Mouse (Mus musculus): ENCODE measurements around the gene Gm28897. TPM values are rescaled to one million over a fixed set of nuclear protein-coding genes. Genes with fewer than 3 reads are reported as not detected.
"Not testable (repeated sequence)": the region's sequence is repeated elsewhere in the genome, so short reads cannot be mapped to it uniquely, and the experiment has no call there.

The Gm28897 gene
- total RNA-seq (2022) = not detected

GRCm38 (mm10) chrY:80926695-80927094 lies at the start of gene Gm28897:
Gene Gm28897 (plus strand): TSS chrY:80926995.
- not testable (repeated sequence) for DNase-seq (ENCODE audit: low spot score in 2 of 2)

Measured in left cerebral cortex, adult 8-10 months (tissue).